Mouse (Mus musculus): ENCODE results near the gene Arpc2.

Gene Arpc2

DNA sequence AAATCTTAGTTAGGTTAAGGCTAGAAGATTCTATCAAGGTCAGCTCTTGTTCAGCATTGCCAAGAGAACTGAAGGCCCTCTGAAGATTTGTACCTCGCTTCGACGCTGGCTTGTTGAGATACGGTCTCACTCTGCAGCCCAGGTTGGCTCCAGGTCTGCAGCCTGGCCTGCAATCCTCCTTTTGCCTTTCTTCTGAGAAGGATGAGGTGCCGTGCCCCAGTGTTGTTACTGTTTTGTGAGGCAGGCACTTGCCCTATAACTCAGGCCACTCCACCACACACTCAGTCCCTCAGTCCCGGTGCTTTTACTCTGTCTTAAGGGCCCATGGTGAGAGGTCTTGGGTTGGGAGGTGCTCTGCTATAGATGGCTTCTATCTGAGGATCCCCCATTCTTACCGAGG, 66.3 kb downstream of the Arpc2 start:
- no peak for DNase-seq (ENCODE audit: low spot score)

DNA sequence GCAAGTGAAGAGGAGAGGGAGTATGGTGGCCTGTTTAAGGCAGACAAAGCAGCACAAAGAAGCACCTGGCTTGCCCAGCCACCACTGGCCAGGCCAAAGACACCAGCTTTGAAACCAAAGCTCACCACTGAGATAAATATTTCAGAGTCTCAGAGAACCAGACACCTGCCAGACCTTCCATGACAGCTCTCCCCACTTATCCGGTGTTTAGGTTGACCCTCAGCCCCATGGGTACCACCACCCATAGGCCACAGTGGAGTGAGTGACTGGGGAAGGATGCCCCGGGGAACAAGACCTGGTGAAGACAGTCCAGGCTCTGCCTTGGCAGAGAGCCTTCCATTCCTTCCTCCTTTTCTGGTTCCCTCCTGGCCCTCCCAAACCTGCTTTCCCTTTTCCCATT, 67.0 kb downstream of the Arpc2 start:
- DNase-seq (ENCODE audit: low spot score): no peak

DNA sequence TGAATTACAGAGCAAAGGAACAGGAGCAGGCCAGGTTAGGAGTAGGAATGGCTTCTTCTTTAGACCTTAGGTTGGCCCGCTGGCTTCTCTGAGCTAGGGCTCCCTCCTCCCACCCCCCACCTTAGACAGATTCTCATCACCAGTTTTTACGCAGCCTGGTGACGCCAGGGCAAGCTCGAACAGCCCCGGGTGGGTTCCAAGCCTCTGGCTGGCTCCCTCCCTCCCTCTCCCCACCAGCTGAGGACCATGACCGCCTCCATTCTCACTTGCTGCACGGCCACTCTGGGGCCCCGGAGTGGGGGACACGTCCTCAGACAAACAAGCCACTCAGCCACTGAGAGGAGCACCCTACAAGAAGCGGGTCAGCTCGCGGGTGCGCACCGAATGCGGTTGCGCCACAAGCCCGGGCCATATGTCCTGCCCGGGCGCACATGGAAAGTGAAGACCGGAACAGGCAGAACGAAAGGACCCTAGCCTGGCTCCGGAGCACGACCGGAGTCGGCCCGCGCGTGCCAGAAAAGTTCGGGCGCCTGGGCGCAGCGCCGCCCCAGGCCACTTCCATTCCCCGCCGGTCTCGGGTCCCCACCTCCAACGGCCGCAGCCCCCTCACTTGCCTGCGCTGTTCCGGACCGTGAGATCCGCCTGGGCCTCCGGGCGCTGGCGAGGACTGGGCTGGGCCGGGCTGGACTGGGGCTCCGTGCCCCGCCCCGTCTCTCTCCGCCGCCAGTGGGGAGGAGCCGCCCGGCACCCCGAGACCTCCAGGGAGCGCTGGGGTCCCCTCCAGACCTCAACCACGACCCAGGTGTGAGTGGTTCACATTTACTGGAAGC, 67.8 kb downstream of the Arpc2 start:
- DNase-seq (ENCODE audit: low spot score): peak; percentile 81

DNA sequence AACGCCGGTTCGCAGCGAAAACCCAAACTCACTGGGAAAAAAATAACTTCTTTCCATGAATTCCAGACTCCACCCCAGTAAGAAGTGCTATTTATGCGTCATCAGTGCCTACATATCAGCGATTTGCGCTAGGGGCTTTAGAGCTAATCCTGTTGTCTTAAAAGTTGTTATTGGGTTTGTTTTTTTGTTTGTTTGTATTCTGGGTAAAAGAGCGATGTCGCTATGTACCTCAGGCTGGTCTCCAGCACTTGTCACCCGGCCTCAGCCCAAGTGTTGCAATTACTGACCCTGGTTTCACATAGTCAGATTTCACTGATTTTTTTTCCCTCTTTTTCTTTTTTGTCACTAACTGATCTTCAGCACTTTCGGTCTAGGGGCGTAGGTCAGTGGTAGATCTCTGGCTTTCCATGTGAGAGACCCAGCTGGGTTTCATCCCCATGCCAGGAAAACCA, 68.5 kb downstream of the Arpc2 start:
- no peak for DNase-seq (ENCODE audit: low spot score)

DNA sequence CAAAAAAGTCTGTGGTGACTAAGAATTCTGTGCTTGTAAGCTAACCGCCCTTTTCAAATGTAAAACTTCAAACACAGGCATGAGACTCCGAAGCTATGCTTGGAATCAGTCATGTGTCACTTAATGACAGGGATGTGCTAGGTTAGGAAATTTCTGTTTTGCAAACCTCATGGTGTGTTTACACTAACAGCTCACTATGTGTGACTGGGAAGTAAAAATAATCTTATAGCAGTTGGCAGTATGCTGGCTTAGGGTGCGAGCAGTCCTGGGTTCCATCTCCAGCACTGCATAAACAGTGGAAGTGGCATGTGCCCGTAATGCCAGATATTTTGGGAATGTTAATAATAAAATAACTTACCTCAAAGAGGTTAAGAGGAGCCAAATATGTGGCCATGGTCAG, 69.1 kb downstream of the Arpc2 start:
- no peak for DNase-seq (ENCODE audit: low spot score)

DNA sequence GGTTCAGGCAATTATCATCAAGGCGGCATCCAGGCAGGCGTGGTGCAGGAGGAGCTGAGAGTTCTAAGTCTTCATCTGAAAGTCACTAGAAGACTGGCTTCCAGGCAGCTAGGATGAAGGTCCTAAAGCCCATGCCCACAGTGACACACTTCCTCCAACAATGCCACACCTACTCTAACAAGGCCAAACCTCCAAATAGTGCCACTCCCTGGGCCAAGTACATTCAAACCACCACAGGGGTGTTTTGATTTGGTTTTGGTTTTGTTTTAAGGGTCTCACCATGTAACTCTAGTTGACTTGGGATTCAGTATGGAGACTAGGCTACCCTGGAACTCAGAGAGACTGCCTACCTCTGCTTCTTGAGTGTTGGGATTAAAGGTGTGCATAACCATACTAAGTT, 69.6 kb downstream of the Arpc2 start, which contains the start of gene Tmbim1:
TSS of gene Tmbim1 (minus strand) at position 101 of the 400 bp plus-strand sequence.
- DNase-seq (ENCODE audit: low spot score): no peak

DNA sequence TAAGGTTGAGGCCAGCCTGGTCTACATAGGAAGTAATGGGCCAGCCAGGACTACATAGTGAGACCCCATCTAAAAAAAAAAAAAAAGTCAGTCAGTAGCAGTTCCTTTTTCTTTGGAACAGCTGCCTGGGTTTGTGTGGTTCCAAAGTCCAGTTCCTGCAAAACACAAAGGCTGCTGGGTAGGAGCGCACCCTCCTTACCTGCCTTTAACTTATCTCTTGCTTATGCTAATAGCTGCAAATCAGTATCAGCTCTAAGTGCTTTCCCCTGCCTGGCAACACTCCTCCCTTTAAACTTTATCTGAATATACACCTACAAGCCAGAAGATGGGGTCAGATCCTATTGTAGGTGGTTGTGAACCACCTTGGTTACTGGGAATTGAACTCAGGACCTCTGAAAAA, 71.3 kb downstream of the Arpc2 start:
- no peak for DNase-seq (ENCODE audit: low spot score)

DNA sequence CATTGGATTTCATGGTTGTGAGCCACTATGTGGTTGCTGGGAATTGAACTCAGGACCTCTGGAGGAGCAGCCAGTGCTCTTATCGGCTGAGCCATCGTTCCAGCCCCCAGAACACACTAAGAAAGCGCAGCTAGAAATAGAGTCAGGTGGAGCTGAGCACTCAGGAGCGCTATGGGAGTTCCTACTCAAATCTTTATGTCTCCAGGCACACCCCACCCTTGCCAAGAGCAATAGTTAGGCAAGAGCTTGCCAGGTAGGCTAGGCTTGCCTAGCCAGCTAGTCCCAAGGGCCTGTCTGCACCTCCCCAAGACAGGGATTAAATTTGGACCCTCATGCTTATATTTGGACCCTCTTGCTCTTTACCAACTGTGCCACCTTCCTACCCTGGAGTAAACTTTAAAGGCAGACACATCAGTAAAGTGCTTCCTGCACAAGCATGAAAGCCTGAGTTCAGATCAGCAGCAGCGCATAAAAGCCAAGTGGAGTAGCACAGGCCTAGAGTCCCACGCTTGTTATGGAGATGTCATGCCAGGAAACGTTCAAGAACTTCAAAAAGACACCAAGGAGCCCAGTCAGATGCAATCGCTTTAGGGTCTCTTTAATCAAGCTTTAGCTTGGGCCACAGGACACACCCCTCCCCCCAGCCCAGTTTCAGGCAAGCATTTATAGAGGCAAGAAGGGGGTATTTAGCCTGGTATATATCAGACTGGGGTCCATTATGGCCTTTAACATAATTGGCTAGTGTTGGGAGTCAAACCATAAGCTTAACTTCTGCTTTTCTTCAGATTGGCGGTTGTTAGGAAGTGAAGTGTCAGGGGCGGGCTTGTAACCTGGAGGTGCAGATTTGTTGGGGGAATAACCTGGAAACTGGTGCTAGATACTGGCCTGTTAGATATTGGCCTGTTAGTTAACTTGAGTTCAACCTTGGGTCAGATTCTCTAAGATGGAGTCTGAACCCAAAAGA, 72.4 kb downstream of the Arpc2 start:
- DNase-seq (ENCODE audit: low spot score): no peak

DNA sequence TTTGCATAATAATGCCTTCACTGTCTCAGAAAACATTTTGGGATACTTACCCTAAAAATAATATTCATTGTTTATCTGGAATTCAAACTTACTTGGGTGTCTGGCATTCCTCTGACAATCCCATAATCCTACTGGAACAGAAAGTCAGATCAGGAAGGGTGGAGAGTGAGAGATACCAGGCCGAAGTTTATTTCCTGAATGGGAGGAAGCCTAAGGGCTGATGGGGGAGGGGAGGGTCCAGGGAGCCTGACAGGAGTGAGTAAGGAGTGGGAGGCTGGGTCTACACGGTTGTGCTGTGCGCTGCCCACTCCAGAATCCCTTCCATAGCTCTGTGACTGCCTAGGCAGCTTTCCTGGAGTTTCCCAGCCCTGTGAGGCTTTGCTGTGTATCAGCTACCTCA, 73.9 kb downstream of the Arpc2 start:
- no peak for DNase-seq (ENCODE audit: low spot score)

DNA sequence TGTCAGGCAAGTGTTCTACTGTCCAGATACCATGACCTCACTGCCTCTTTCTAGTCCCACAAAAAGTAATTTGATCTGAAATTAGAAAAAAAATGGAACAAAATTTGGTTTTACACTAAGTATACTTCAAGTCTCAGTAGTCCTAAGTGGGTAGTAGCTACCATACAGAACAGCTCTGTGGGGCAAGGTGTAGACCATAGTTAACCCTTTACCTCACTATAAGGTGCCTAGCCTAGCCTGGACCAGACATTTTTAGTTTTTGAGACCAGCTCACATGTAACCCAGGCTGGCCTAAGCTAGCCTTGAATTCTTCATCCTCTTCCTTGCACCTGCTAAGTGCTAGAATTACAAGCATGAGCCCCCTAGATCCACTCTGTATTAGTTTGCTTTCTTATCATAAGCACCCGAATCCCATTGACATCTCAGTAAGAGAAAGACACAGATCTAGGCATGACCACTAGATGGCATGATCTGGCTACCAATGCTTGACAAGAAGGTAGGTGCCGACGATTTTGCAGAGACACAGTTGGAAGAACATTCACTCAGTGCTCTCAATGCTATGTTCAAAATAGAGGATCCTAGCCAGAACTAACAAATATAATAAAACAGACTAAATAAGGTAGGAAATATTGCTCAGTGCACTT, 77.3 kb downstream of the Arpc2 start:
- no peak for DNase-seq (ENCODE audit: low spot score)

DNA sequence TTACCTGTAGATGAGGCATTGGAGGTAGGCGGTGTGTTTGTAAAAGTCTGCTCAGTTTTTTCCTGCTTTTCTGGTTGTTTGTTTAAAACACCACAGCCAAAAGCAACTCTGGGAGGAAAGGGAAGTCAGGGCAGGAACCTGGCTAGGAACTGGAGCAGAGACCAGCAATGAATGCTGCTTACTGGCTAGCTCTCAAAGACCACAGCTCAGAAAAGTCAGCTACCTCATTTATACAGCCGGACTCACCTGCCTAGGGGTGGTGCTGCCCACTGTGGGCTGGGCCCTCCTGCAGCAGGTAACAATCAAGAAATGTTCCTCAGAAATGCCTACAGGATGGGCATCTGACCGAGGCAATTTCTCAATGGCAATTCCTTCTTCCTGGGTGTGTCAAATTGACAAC, 78.9 kb downstream of the Arpc2 start:
- DNase-seq (ENCODE audit: low spot score): no peak

DNA sequence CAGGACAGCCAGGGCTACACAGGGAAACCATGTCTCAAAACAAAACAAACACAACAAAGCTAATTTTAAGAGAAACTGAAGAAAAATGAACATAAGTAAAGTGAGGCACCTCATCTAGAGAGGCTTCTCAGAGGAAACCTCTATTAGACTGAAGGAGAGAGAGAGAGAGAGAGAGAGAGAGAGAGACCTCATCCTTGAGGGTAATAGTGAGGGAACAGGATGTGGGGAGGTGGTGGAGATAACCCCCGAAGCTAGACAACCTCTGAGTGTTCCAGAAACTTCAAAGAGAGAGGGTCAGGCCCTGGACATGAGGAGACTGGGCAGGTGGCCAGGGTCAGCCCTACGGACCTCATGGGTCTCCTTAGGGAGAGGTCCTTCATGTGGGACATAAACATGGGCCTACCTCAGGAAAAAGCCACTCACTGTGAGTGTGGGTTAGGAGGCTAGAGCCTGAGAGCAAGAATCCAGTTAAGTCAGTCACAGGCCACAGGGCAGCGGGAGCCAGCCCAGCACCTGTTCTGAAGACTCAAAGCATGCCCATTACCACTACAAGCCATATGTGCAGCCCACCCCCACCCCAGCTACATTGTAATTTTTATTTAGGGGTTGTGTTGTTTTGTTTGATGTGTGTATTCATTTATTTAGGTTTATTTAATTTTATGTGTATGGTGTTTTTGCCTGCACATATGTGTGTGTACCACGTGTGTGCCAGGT, 80.4 kb downstream of the Arpc2 start:
- no peak for DNase-seq (ENCODE audit: low spot score)
